Mouse (Mus musculus) E14TG2a.4 (cell line): ENCODE results near the gene Zfp385b.
A peak's percentile ranks its signal among the peaks of the same experiment; 100 is the strongest.

Experiments
- H3K27me3 ChIP-seq: 2 replicates; pipeline ENCODE4 v1.6.1; 2014; ENCODE audit warnings: low read length, control low read depth; ENCODE audit not compliant: insufficient read depth
- H3K36me3 ChIP-seq: 2 replicates; pipeline ENCODE4 v1.6.1; 2014; ENCODE audit warnings: low read length, control low read depth; ENCODE audit not compliant: insufficient read depth
- H3K4me1 ChIP-seq: replicated peaks from 2 replicates; pipeline ENCODE4 v1.6.1; 2014; ENCODE audit warnings: low read depth, low read length, control low read depth
- H3K4me3 ChIP-seq: replicated peaks from 2 replicates; pipeline ENCODE4 v1.5.1; 2014; ENCODE audit warnings: mild to moderate bottlenecking, low read length
- H3K9me3 ChIP-seq: 2 replicates; pipeline ENCODE4 v1.6.1; 2014; ENCODE audit warnings: low read length, control low read depth
- CTCF ChIP-seq: conservative IDR thresholded peaks from 2 replicates; pipeline ENCODE4 v1.5.1; 2014; ENCODE audit warnings: low read length
- NANOG ChIP-seq: IDR thresholded peaks from 2 replicates; pipeline ENCODE4 v1.6.1; 2014; ENCODE audit warnings: borderline replicate concordance, low read length, mixed read lengths
- POU5F1 ChIP-seq: IDR thresholded peaks from 2 replicates; pipeline ENCODE4 v1.6.1; 2014; ENCODE audit warnings: low read length, borderline replicate concordance

Zfp385b gene

DNA sequence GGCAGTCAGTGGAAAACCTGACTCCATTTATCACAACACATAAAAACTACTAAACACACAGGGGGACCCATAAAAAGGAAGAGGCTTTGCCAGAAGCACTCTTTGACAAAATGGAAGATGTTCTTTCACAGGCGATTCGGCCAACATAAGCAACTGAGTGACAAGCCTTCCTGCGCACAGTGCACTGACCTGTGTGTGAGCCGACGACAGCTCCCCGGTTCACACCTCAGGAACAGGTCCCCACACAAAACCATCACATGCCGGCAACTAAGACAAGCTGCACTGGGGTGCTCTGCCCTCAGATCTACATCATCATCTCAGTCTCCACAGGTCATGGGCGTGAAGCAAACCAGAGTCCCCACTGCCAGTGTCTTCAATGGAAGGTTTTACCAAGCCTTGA is 375.2 kb downstream of the Zfp385b start:
- Histone ChIP-seq H3K9me3 (no peaks in the 10 kb centered on the region), H3K4me1 (no peaks in the 10 kb centered on the region), H3K36me3 (no peaks in the 10 kb centered on the region), H3K27me3 (no peaks in the 10 kb centered on the region), H3K4me3 (no peak overlapping the region)
- TF ChIP-seq CTCF (no peak), NANOG (no peak), POU5F1 (no peak)

DNA sequence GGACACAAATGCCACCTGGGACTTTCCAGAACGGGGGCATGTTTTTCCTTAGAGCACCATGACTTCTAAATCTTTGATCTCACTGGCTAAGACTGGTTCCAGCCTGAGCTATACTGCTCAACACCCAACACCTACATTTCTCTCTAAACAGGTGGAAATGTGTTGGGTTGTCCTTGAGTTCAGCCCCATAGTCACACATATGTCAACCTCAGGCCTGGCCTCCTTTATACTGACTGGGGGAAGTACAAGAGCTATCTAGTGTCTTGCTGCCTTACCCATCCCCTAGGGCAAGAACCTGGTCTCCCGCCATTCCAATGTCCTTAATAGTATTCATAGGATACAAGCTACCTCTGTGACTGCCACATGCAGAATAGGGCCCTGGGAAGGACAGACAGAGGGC is 378.8 kb downstream of the Zfp385b start:
- TF ChIP-seq NANOG (no peak), CTCF (no peak), POU5F1 (no peak)
- Histone ChIP-seq H3K36me3 (no peaks in the 10 kb centered on the region), H3K4me3 (no peak overlapping the region), H3K4me1 (peaks cover 6% of the 10 kb centered on the region), H3K27me3 (no peaks in the 10 kb centered on the region), H3K9me3 (no peaks in the 10 kb centered on the region)

DNA sequence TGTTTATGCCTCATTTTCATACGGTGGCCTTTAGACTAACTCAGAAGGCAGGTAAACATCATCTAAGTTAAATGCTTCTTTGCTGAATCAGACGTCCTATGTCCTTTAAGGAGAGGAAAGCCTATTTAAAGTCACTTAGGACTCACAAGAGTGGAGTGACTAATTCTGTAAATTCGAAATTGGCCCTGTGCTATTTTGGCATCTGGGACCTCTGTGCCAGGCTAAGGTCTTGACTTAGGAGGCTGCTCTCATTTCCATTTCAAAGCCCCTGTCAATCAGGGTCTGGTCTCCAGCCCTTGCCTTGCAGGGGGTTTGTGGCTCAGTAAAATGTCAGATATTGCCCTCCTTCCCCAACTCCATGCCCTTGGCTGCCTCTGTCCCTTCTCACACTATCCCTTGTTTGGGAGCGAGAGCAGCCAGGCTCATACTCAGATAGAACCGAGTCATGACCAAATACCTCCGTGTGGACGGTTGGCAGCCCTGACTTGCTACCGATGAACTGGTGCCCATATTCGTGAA is 383.1 kb downstream of the Zfp385b start:
- no peaks in the 10 kb centered on the region for H3K9me3 ChIP-seq
- H3K27me3 ChIP-seq, result no peaks in the 10 kb centered on the region
- TF ChIP-seq NANOG, result no peak
- no peak for TF ChIP-seq POU5F1
- no peak for TF ChIP-seq CTCF
- H3K4me3 ChIP-seq, result no peak overlapping the region
- peaks cover 6% of the 10 kb centered on the region for H3K4me1 ChIP-seq
- no peaks in the 10 kb centered on the region for H3K36me3 ChIP-seq

DNA sequence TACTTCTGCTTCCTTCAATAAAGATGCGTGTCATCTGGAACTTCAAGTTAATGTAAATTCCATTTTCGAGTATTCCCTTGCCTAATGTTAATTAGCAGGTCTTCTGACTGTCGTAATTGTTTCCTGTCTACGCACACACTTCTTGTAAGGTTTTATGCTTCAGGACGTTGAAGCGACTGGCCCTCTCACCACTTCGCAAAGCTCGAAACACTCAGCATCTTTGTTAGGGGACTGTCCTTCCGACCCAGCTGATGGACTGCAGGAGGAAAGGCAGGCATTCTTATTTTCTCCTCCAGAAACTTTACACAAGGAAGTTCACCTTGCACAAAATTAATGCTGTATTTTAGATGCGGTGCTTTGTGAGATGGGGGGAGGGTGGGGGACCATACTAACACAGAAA is 400.0 kb downstream of the Zfp385b start:
- no peaks in the 10 kb centered on the region for H3K36me3 ChIP-seq
- H3K9me3 ChIP-seq, result no peaks in the 10 kb centered on the region
- H3K4me1 ChIP-seq, result peaks cover 32% of the 10 kb centered on the region
- no peaks in the 10 kb centered on the region for H3K27me3 ChIP-seq
- no peak for TF ChIP-seq NANOG
- no peak for TF ChIP-seq CTCF
- TF ChIP-seq POU5F1, result no peak
- H3K4me3 ChIP-seq, result no peak overlapping the region

DNA sequence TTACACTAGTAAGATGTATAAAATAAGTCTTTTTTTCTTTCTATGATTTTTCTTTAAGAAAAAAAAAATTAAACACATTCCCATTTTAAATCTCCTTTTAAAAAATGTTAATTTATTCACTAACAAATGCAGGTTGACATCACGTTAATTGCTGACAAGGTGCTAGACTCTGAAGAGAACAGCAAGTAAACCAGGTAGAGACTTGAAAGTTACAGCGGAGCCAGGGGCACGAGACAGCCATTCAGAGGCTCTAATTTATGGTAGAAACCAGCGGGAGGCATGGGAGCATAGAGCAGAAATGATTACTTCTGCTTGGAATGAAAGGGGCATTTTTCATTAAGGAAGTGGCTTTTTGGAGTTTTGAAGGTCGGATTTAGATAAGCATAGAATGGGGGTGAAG is 401.4 kb downstream of the Zfp385b start:
- H3K4me3 ChIP-seq, result no peak overlapping the region
- TF ChIP-seq CTCF, result no peak
- TF ChIP-seq NANOG, result no peak
- no peak for TF ChIP-seq POU5F1

DNA sequence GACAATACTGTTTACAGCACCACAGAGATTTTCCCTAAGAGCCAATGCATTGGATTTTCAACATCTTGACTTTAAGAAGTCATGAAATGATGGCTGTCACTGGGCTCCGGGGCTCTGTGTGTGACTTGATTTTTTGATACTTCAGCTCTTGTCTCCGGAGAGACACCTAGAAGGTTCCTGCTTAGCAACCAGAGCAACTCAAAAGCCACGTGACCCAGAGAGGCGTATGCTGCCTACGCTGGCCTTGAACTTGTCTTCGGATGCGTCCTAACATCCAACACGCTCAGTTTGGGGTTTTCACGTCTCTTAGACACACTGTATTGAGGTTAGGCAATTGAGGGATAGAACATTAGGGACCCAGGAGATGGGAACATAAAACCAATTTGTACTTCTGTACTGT is 407.3 kb downstream of the Zfp385b start:
- peak overlapping the region; percentile 59 for H3K4me3 ChIP-seq
- TF ChIP-seq NANOG, result no peak
- TF ChIP-seq POU5F1, result no peak
- no peak for TF ChIP-seq CTCF
- peaks cover 67% of the 10 kb centered on the region for H3K4me1 ChIP-seq
- H3K9me3 ChIP-seq, result no peaks in the 10 kb centered on the region
- H3K27me3 ChIP-seq, result no peaks in the 10 kb centered on the region
- H3K36me3 ChIP-seq, result no peaks in the 10 kb centered on the region

More for the DNA sequence above, 401.4 kb downstream of the Zfp385b start:
- H3K9me3 ChIP-seq, result no peaks in the 10 kb centered on the region
- H3K4me1 ChIP-seq, result peaks cover 40% of the 10 kb centered on the region
- no peaks in the 10 kb centered on the region for H3K36me3 ChIP-seq
- H3K27me3 ChIP-seq, result no peaks in the 10 kb centered on the region

DNA sequence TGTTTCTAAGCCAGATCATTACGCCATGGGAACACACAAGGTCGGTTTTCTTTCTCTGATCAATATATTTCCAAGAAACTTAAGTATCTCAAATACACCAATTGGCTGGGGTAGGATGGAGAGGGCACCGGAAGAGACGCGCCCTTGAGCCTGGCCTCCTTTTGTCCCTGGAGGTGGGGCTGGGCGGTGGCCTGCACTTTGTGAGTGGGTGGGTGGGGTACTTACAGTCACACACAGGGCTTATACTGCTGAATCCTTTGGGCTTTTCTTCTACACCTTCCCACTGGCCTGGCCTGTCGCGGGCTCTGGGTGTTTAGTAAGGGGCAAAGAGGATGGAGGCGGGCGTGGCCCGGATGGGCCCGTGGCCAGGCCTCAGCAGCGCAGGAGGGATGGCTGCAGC is 407.8 kb downstream of the Zfp385b start:
- TF ChIP-seq POU5F1, result no peak
- peaks cover 61% of the 10 kb centered on the region for H3K4me1 ChIP-seq
- peak overlapping the region; percentile 59 for H3K4me3 ChIP-seq
- no peaks in the 10 kb centered on the region for H3K27me3 ChIP-seq
- H3K36me3 ChIP-seq, result no peaks in the 10 kb centered on the region
- no peaks in the 10 kb centered on the region for H3K9me3 ChIP-seq

DNA sequence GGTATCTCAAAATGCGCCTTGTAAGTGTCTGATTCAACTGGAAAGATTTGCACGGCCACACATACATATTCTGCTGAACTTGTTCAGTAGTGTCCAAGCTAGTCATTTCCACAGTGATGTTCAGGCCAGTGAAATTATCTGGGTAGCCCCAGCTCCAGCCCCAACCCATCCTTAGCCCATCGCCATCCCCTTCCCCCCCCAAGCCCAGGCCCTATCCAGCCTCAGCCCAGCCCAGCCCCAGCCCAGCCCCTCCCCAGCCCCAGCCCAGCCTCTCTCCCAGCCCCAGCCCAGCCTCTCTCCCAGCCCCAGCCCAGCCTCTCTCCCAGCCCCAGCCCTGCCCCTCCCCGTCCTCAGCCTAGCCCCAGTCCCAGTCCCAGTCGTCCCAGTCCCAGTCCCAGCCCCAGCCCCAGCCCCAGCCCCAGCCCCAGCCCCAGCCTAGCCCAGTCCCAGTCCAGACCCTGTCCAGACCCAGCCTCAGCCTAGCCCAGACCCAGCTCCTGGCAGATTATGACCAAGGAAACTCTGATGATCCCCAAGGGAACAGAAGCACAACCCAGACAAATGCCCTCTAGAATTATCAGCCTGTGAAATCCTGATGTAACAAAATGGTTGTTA is 409.8 kb downstream of the Zfp385b start:
- TF ChIP-seq CTCF (no peak), NANOG (no peak), POU5F1 (no peak)

DNA sequence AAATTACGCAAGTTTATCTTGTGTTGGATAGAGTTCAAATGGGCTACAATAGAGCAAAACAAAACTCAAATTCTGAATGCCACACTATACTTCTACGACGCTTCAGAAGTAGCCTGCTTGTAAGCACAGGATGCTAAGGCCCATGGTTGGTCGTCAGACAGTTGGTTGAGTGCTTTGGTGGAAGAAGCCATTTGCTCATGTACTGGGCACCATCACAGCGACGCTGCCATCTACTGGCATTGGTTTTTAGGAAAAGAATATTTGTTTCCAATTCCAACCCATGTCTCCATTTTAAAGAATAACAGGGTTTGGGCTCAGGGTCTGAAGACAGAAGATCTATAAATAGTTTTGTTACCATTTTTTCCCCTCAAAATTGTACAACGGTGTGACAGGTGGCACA is 410.5 kb downstream of the Zfp385b start:
- Histone ChIP-seq H3K27me3 (no peaks in the 10 kb centered on the region), H3K9me3 (no peaks in the 10 kb centered on the region), H3K36me3 (no peaks in the 10 kb centered on the region), H3K4me1 (peaks cover 47% of the 10 kb centered on the region), H3K4me3 (no peak overlapping the region)
- TF ChIP-seq CTCF, result no peak
- TF ChIP-seq NANOG, result no peak
- no peak for TF ChIP-seq POU5F1

More for the DNA sequence above, 409.8 kb downstream of the Zfp385b start:
- no peaks in the 10 kb centered on the region for H3K36me3 ChIP-seq
- no peak overlapping the region for H3K4me3 ChIP-seq
- H3K9me3 ChIP-seq, result no peaks in the 10 kb centered on the region
- H3K4me1 ChIP-seq, result peaks cover 48% of the 10 kb centered on the region
- no peaks in the 10 kb centered on the region for H3K27me3 ChIP-seq

DNA sequence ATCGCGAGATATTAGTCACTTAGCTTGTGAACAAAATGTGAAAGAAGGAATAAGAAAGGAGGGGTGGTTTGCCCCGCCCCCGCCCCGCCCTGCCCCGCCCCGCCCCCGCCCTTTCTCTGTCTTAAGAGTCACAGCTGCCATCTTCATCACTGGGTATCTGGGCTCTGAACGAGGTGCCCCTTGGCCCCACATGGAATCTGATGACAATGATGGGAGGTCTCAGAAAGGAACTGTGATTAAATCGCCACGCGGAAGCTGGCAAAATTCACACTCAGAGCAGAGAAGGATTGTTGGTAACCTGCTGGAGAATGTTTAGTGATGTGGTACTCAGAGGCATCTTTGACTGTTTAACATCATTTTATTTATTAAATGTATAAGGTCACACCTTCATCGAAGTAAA is 417.1 kb downstream of the Zfp385b start:
- Histone ChIP-seq H3K36me3 (no peaks in the 10 kb centered on the region), H3K4me1 (peaks cover 18% of the 10 kb centered on the region), H3K9me3 (no peaks in the 10 kb centered on the region), H3K4me3 (no peak overlapping the region), H3K27me3 (0 out of 2 replicates have a peak, but pooled peaks cover 11% of the 10 kb centered on the region)
- TF ChIP-seq POU5F1, result no peak
- no peak for TF ChIP-seq CTCF
- TF ChIP-seq NANOG, result no peak
